Mouse (Mus musculus) heart, embryonic 10.5 days (tissue): ENCODE data around the gene Rxrb. TPM values are rescaled to one million over a fixed set of nuclear protein-coding genes. Genes with fewer than 3 reads are reported as not detected.

ENCODE experiments used
- DNase-seq: peaks from one replicate; pipeline ENCODE4 v3.0.0-alpha.2; 2017; ENCODE audit warnings: low spot score
- H3K27ac ChIP-seq: fragments of 300-500 bp; sonication (generic); 2 replicates; pipeline ENCODE4 v1.5.1; 2016; ENCODE audit warnings: mild to moderate bottlenecking
- H3K27me3 ChIP-seq: fragments of 300-500 bp; sonication (generic); 2 replicates; pipeline ENCODE4 v1.6.1; 2016; ENCODE audit warnings: mild to moderate bottlenecking; ENCODE audit not compliant: poor library complexity, insufficient read depth, severe bottlenecking
- H3K36me3 ChIP-seq: fragments of 300-500 bp; sonication (generic); 2 replicates; pipeline ENCODE4 v1.6.1; 2016; ENCODE audit warnings: mild to moderate bottlenecking, moderate library complexity
- H3K4me1 ChIP-seq: fragments of 300-500 bp; sonication (generic); 2 replicates; pipeline ENCODE4 v1.6.1; 2016; ENCODE audit warnings: mild to moderate bottlenecking
- H3K4me3 ChIP-seq: fragments of 300-500 bp; sonication (generic); 2 replicates; pipeline ENCODE4 v1.5.1; 2016; ENCODE audit warnings: mild to moderate bottlenecking, moderate library complexity
- H3K9me3 ChIP-seq: fragments of 300-500 bp; sonication (generic); 2 replicates; pipeline ENCODE4 v1.6.1; 2016; ENCODE audit warnings: mild to moderate bottlenecking, moderate library complexity
- WGBS: fragments of 180-500 bp; shearing (Covaris S2); methylation state at CpG from one replicate; pipeline ENCODE4 v1.1.7; 2016; 5-methylcytosine and 5-hydroxymethylcytosine counted together
- microRNA counts: library from miRNA; unstranded; fragments of <30 nt; microRNA quantifications from one replicate; lab custom pipeline; 2017
- microRNA-seq: library from miRNA; unstranded; fragments of <30 nt; microRNA quantifications from one replicate; pipeline ENCODE4, GENCODE M21; 2017
- polyA plus RNA-seq: library from polyadenylated mRNA; unstranded; fragments of >200 nt; fragmentation: Nextera tagmentation; extraction: Ambion mirVana; gene quantifications from 2 replicates; pipeline ENCODE4 v1.2.1, GENCODE M21; 2016

Gene Rxrb
- polyA plus RNA-seq, 1 experiment from 2014 or later, result 40.6 TPM

DNA sequence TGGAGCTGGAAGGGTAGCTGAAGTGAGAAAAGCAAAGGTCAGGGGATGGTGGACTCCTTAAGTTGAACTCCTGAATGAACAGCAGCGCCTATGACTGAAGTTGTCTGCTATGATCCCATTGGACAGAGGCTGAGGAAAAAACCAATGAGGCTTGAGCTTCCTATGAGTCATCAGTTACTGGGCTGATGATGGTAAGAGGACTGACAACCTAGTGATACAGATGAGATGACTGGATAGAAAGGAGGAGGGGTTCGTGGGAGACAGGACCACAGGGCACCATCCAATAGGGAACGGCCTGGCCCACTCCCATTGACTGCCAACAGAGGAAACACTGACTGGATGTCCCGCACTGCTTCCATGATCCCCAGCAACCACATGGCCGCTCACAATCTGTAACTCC is 48.0 kb downstream of the Rxrb start:
- WGBS, result 21% methylated on average over 5 of the region's 5 CpGs
- H3K36me3 ChIP-seq, result no peaks in the 10 kb centered on the region
- H3K27ac ChIP-seq, result no peak overlapping the region
- peaks cover 34% of the 10 kb centered on the region for H3K27me3 ChIP-seq
- no peak overlapping the region for H3K4me3 ChIP-seq
- no peaks in the 10 kb centered on the region for H3K4me1 ChIP-seq
- H3K9me3 ChIP-seq, result no peaks in the 10 kb centered on the region
- no peak for DNase-seq

DNA sequence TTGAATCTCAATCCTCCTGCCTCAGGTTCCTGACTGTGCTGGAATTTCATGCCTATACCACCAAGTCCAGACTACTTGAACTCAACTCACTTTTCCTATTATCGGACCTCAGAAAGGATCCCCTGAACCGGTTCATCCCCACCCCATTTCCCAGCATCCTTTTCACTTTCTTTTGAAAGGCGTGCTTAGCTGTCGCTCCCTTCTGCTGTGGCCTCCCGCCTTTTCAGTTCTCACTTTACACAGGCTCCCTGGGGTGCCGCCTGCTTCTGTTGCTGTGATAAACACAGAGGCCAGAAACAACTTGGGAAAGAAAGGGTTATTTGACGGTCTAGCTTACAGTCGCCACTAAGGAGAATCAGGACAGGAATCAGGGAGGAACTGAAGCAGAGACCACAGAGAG is 51.5 kb downstream of the Rxrb start:
- WGBS, result 13% methylated on average over 8 of the region's 8 CpGs
- no peaks in the 10 kb centered on the region for H3K9me3 ChIP-seq
- no peak overlapping the region for H3K27ac ChIP-seq
- no peaks in the 10 kb centered on the region for H3K36me3 ChIP-seq
- no peak for DNase-seq
- no peaks in the 10 kb centered on the region for H3K4me1 ChIP-seq
- peaks cover 20% of the 10 kb centered on the region for H3K27me3 ChIP-seq
- no peak overlapping the region for H3K4me3 ChIP-seq

DNA sequence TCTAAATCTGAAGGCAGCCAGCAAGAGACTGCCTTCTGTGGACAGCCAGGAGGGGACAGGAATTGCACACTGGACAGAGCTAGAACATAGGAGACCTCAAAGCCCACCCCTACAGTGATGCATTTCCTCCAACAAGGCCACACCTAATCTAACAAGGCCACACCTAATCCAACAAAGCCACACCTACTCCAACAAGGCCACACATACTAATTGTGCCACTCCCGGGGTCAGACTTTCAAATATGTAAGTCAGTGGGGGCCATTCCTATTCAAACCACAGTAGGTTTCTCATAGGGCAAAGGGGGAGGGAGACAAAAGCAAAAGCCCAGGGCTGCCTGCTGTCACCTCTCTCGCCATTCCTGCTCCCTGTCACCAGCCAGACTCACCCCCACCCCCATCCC is 55.8 kb downstream of the Rxrb start:
- no peak for DNase-seq
- no peak overlapping the region for H3K4me3 ChIP-seq
- 51% methylated on average over 2 of the region's 2 CpGs for WGBS
- H3K27me3 ChIP-seq, result peaks cover 14% of the 10 kb centered on the region
- no peaks in the 10 kb centered on the region for H3K36me3 ChIP-seq
- no peak overlapping the region for H3K27ac ChIP-seq
- no peaks in the 10 kb centered on the region for H3K9me3 ChIP-seq
- peaks cover 5% of the 10 kb centered on the region for H3K4me1 ChIP-seq

MicroRNA genes within 50 kb of the gene (microRNA counts, 519-probe panel; counts per million panel counts)
- not detected for microRNA mmu-miR-219 (lab: Ali Mortazavi, UCI)

Small RNAs within 50 kb of the gene (microRNA-seq; reads per million reads assigned to microRNA genes)
- gene Mir219a-1, result 1.3 reads per million
- gene Mir219c, result not detected

Other genes starting within 250 kb of the Rxrb start
- gene Angptl4, start 250.0 kb upstream of the Rxrb start, polyA plus RNA-seq, result 7.4 and 19.8 TPM in 2 replicates
- gene Kank3, start 221.3 kb upstream of the Rxrb start, polyA plus RNA-seq, result 37.1 and 47.9 TPM in 2 replicates
- 576 and 657 TPM in 2 replicates for gene Rps28, start 207.2 kb upstream of the Rxrb start, polyA plus RNA-seq
- gene Ndufa7, start 207.2 kb upstream of the Rxrb start, polyA plus RNA-seq, result 482 and 487 TPM in 2 replicates
- gene Cd320, start 188.7 kb upstream of the Rxrb start, polyA plus RNA-seq, result 61.6 and 75.7 TPM in 2 replicates
- not detected in 2 replicates for gene Gm7029, start 158.0 kb upstream of the Rxrb start, polyA plus RNA-seq
- 3.6 and 5.2 TPM in 2 replicates for gene Kifc1, start 141.2 kb upstream of the Rxrb start, polyA plus RNA-seq
- gene Platr17, start 126.7 kb upstream of the Rxrb start, polyA plus RNA-seq, result 0.28 and 0.73 TPM in 2 replicates
- 46.6 and 52.9 TPM in 2 replicates for gene Daxx, start 122.4 kb upstream of the Rxrb start, polyA plus RNA-seq
- gene Tapbp, start 115.9 kb upstream of the Rxrb start, polyA plus RNA-seq, result 13.9 and 20.5 TPM in 2 replicates
- gene Zbtb22, start 115.9 kb upstream of the Rxrb start, polyA plus RNA-seq, result 16.0 and 17.3 TPM in 2 replicates
- 37.1 and 44.2 TPM in 2 replicates for gene Rgl2, start 102.3 kb upstream of the Rxrb start, polyA plus RNA-seq
- gene Pfdn6, start 91.5 kb upstream of the Rxrb start, polyA plus RNA-seq, result 161 and 198 TPM in 2 replicates
- 35.8 and 48.1 TPM in 2 replicates for gene Wdr46, start 91.2 kb upstream of the Rxrb start, polyA plus RNA-seq
- 5.9 and 7.1 TPM in 2 replicates for gene B3galt4, start 80.3 kb upstream of the Rxrb start, polyA plus RNA-seq
- 47.1 and 47.5 TPM in 2 replicates for gene Vps52, start 76.0 kb upstream of the Rxrb start, polyA plus RNA-seq
- gene Rps18, start 75.8 kb upstream of the Rxrb start, polyA plus RNA-seq, result 1,115 and 1,297 TPM in 2 replicates
- 13.0 and 16.2 TPM in 2 replicates for gene H2-K1, start 31.5 kb upstream of the Rxrb start, polyA plus RNA-seq
- gene Ring1, start 7.1 kb upstream of the Rxrb start, polyA plus RNA-seq, result 14.4 and 15.8 TPM in 2 replicates
- 32.4 and 36.4 TPM in 2 replicates for gene H2-Ke6, start 3.8 kb upstream of the Rxrb start, polyA plus RNA-seq
- gene Slc39a7, start 130 bp upstream of the Rxrb start, polyA plus RNA-seq, result 160 and 180 TPM in 2 replicates
- gene Col11a2, start 7.6 kb downstream of the Rxrb start, polyA plus RNA-seq, result 0.38 and 1.0 TPM in 2 replicates
- gene H2-Oa, start 60.5 kb downstream of the Rxrb start, polyA plus RNA-seq, result 0.62 and 0.84 TPM in 2 replicates
- 4.2 and 7.1 TPM in 2 replicates for gene H2-DMa, start 87.7 kb downstream of the Rxrb start, polyA plus RNA-seq
- gene Brd2, start 90.8 kb downstream of the Rxrb start, polyA plus RNA-seq, result 77.6 and 101 TPM in 2 replicates
- gene H2-DMb2, start 111.5 kb downstream of the Rxrb start, polyA plus RNA-seq, result 0.18 TPM in 1 of 2 replicates, not detected in the other
- 0.23 and 0.29 TPM in 2 replicates for gene H2-DMb1, start 121.3 kb downstream of the Rxrb start, polyA plus RNA-seq
- 0.84 and 1.2 TPM in 2 replicates for gene Tap1, start 155.7 kb downstream of the Rxrb start, polyA plus RNA-seq
- 0.41 and 0.60 TPM in 2 replicates for gene Psmb9, start 156.0 kb downstream of the Rxrb start, polyA plus RNA-seq
- gene Psmb8, start 165.9 kb downstream of the Rxrb start, polyA plus RNA-seq, result 0.86 and 0.87 TPM in 2 replicates
- gene Tap2, start 171.7 kb downstream of the Rxrb start, polyA plus RNA-seq, result 0.48 and 0.51 TPM in 2 replicates
- not detected in 2 replicates for gene H2-Ob, start 207.1 kb downstream of the Rxrb start, polyA plus RNA-seq
- 13.2 and 14.6 TPM in 2 replicates for gene H2-Ab1, start 225.9 kb downstream of the Rxrb start, polyA plus RNA-seq